Mouse (Mus musculus): Measurements from ENCODE around the gene Aunip. TPM values are rescaled to one million over a fixed set of nuclear protein-coding genes. Genes with fewer than 3 reads are reported as not detected.

Gene Aunip
- polyA plus RNA-seq, 1 experiment from 2014 or later = 1.3 TPM

DNA sequence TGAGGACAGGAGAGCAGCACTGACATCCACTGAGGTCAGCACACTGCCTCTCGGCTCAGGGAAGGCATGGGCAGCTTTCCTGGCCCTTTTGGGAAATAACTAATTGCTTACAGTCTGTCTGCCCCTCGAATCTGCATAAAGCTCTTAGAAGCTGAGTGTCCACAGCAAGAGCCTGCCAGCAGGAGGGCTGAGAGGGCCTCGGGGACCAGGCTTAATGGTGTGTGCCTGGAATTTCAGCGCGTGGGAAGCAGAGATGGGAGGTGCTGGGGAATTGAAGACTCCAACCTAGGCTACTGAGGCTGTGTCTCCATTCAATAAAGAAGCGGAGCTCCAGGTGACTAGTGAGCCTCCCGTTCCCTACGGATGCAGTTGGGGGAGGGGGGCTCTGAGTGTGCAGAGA is 36.6 kb upstream of the Aunip start:
- peaks cover 37% of the 10 kb centered on the region for H3K36me3 ChIP-seq (replicated peaks)
- peaks cover 55% of the 10 kb centered on the region for H3K4me1 ChIP-seq
- H3K27me3 ChIP-seq (replicated peaks) = no peaks in the 10 kb centered on the region
- peak overlapping the region; percentile 14; the same call in 1 of the 2 replicates for H3K4me2 ChIP-seq
- no peaks in the 10 kb centered on the region for H3K9me3 ChIP-seq
- WGBS = 32% methylated on average over 8 of the region's 8 CpGs
- ATAC-seq (replicated peaks) = no peak
- H3K27ac ChIP-seq = peak overlapping the region; percentile 61
- peak overlapping the region; percentile 14; the same call in 1 of the 2 replicates for H3K9ac ChIP-seq
- H3K4me3 ChIP-seq = no peak overlapping the region

DNA sequence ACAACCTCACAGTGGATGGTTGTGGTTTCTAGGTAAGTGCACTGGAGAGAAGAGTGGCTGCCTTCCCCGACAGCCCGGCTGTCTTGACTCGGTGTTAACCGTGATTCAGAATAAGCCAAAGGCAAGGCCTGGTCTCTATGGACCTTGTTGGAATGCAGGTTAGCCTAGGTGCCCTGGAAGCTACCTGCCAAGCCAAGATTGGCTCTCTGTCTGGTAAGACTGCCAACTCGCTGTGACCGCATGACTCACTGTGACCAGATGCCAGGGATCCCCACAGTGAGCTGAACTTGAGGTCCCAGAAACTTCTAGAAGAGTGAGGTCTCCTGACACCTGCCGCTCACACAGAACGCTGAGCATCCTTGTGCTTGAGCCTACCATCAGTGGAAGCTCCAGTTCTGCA is 33.9 kb upstream of the Aunip start:
- Histone ChIP-seq H3K27ac (peak overlapping the region; percentile 51; the same call in 1 of the 2 replicates), H3K9ac (no peak overlapping the region), H3K4me1 (peaks cover 46% of the 10 kb centered on the region), H3K36me3 (replicated peaks) (peaks cover 31% of the 10 kb centered on the region), H3K27me3 (replicated peaks) (no peaks in the 10 kb centered on the region), H3K9me3 (no peaks in the 10 kb centered on the region), H3K4me3 (no peak overlapping the region), H3K4me2 (no peak overlapping the region)
- ATAC-seq (replicated peaks) = 0 out of 2 replicates have a peak, but pooled peaks have one; percentile 7
- WGBS = 89% methylated on average over 8 of the region's 8 CpGs

DNA sequence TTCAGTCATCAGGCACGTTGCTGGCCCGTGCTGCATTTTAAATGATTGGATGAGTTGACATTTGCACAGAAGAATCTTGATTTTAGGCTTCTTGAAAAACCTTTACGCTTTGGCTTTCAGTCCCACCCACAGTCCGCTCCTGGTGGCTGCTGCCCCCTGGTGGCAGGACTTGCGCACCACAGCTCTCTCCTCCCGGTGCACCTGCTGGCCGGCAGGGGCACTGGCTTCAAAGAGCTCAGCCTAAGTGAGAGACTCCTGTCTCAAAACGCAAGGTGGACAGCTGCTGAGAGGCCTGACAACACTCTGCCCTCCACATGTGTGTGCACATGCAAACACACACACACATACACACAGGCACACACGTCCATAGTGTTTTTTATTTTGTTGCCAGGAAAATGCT is 32.8 kb upstream of the Aunip start:
- WGBS = 4% methylated on average over 9 of the region's 9 CpGs
- Histone ChIP-seq H3K4me1 (peaks cover 35% of the 10 kb centered on the region), H3K4me2 (no peak overlapping the region), H3K36me3 (replicated peaks) (peaks cover 20% of the 10 kb centered on the region), H3K27ac (peak overlapping the region; percentile 51), H3K4me3 (no peak overlapping the region), H3K27me3 (replicated peaks) (no peaks in the 10 kb centered on the region), H3K9me3 (no peaks in the 10 kb centered on the region), H3K9ac (no peak overlapping the region)
- ATAC-seq (replicated peaks) = peak; percentile 62

DNA sequence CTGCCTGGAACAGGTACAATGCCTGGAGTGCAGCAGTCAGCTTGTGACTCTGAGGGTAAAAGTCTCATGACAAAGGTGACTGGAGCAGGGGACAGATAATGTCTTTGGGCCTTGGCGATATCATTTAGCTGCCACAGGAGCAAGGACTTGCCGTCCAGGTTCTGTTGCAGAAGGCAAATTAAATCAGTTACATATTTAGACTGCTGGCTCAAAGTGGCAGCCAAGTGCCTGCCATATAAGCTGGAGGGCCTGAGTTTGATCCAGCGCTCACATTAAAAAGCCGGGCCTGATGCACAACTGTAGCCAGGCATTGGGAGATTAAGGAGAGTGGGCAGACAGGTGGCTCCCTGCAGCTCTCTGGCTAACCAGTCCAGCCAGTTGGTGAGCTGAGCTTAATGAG is 31.0 kb upstream of the Aunip start:
- no peak overlapping the region for H3K4me3 ChIP-seq
- H3K4me1 ChIP-seq = peaks cover 27% of the 10 kb centered on the region
- WGBS = 92% methylated on average over 4 of the region's 4 CpGs
- no peak for ATAC-seq (replicated peaks)
- H3K27me3 ChIP-seq (replicated peaks) = no peaks in the 10 kb centered on the region
- H3K9me3 ChIP-seq = no peaks in the 10 kb centered on the region
- H3K4me2 ChIP-seq = no peak overlapping the region
- peaks cover 12% of the 10 kb centered on the region for H3K36me3 ChIP-seq (replicated peaks)
- no peak overlapping the region for H3K9ac ChIP-seq
- no peak overlapping the region for H3K27ac ChIP-seq

DNA sequence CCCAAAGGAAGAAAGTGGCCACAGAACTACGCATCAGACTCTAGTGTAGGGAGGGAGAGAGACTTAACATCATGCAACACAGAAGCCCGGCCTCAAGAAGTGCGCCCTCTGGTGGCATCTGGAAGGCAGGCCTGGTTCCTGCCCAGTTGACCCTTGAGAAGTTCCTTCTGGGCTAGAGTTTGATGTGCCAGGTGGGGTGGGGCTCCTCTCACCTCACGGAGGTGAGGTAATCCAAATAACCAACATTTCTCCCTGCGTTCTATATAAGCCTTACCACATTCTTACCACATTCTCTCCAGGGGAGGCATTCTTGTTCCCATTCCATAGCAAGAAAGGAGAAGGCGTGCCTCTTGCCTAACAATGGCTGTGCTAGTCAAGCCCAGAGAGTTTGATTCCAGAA is 29.9 kb upstream of the Aunip start:
- no peak overlapping the region for H3K4me3 ChIP-seq
- no peaks in the 10 kb centered on the region for H3K9me3 ChIP-seq
- H3K36me3 ChIP-seq (replicated peaks) = peaks cover 2% of the 10 kb centered on the region; the same call in 1 of the 2 replicates
- no peaks in the 10 kb centered on the region for H3K27me3 ChIP-seq (replicated peaks)
- H3K27ac ChIP-seq = no peak overlapping the region
- ATAC-seq (replicated peaks) = no peak
- H3K4me2 ChIP-seq = no peak overlapping the region
- WGBS = 24% methylated on average over 6 of the region's 6 CpGs
- H3K9ac ChIP-seq = no peak overlapping the region
- peaks cover 21% of the 10 kb centered on the region; the same call in 1 of the 2 replicates for H3K4me1 ChIP-seq

DNA sequence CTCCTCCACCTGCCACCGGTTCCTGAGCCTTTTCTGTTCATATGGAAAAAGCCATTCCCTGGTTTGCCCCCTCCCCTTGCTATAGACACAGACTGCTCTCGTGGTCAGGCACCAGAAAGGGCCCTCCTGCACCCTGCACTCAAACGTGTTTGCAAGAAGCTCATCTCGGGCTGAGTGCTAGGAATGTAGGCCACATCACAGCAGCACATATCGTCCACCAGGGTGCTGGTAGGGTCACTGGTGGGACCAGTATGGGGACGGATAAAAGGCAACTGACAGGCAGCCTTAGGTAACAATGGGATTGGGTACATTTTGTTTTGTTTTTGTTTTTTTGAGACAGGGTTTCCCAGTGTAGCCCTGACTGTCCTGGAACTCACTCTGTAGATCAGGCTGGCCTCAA is 29.5 kb upstream of the Aunip start:
- Histone ChIP-seq H3K4me3 (no peak overlapping the region), H3K27me3 (replicated peaks) (no peaks in the 10 kb centered on the region), H3K9me3 (no peaks in the 10 kb centered on the region), H3K36me3 (replicated peaks) (no peaks in the 10 kb centered on the region), H3K9ac (no peak overlapping the region), H3K27ac (no peak overlapping the region), H3K4me1 (peaks cover 21% of the 10 kb centered on the region; the same call in 1 of the 2 replicates), H3K4me2 (no peak overlapping the region)
- ATAC-seq (replicated peaks) = no peak
- 64% methylated on average over 6 of the region's 6 CpGs for WGBS

DNA sequence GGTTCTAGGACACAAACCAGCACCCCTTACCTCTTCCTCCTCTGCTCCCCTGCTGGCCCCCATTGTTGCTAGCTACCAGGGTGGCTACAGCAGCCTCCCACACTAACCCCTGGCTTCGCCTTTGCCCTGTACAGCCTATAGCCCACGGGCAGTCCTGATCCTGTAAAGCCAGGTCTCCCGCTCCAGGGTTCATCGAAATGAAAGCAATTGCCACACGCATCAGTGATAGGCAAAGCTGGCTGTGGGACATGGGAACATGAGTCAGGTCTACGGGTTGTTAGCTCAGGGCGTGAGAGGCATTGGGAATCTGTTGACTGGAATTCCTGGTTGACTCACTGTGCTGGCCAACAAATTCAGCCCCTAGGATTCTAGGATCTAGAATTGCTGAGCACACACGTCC is 28.4 kb upstream of the Aunip start:
- Histone ChIP-seq H3K27ac (no peak overlapping the region), H3K27me3 (replicated peaks) (no peaks in the 10 kb centered on the region), H3K4me2 (no peak overlapping the region), H3K4me3 (no peak overlapping the region), H3K4me1 (peaks cover 21% of the 10 kb centered on the region; the same call in 1 of the 2 replicates), H3K9me3 (no peaks in the 10 kb centered on the region), H3K9ac (no peak overlapping the region), H3K36me3 (replicated peaks) (no peaks in the 10 kb centered on the region)
- no peak for ATAC-seq (replicated peaks)
- 82% methylated on average over 8 of the region's 8 CpGs for WGBS

DNA sequence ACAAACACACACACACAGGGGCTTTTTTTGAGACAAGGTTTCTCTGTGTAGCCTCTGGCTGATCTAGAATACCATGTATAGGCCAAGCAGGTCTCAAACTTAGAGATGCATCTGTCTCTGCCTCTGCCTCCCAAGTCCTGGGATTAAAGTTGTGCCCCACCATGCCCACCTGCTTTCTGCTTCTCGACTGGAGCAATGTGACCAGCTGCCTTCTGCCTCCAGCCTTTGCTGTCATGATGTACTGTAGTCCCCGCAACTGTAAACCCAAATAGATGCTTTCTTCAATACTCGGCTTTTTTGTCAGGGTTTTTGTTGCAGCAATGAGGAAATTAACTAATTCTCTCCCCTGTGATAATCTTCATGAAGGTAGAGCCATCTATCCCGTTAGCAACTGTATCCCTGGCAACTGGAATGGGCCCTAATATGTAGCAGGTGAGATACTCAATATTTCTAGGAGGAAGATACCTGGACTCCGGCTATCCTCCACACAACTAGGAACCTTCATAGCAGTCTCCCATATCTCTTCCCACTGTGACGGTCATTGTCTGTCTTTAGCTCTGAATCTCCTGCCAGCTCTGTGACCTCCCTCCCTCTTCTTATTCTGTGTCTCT is 27.6 kb upstream of the Aunip start:
- no peaks in the 10 kb centered on the region for H3K27me3 ChIP-seq (replicated peaks)
- 59% methylated on average over 6 of the region's 6 CpGs for WGBS
- ATAC-seq (replicated peaks) = no peak
- H3K9me3 ChIP-seq = no peaks in the 10 kb centered on the region
- H3K4me3 ChIP-seq = no peak overlapping the region
- peaks cover 16% of the 10 kb centered on the region; the same call in 1 of the 2 replicates for H3K4me1 ChIP-seq
- H3K36me3 ChIP-seq (replicated peaks) = no peaks in the 10 kb centered on the region
- no peak overlapping the region for H3K9ac ChIP-seq
- H3K27ac ChIP-seq = no peak overlapping the region
- no peak overlapping the region for H3K4me2 ChIP-seq

DNA sequence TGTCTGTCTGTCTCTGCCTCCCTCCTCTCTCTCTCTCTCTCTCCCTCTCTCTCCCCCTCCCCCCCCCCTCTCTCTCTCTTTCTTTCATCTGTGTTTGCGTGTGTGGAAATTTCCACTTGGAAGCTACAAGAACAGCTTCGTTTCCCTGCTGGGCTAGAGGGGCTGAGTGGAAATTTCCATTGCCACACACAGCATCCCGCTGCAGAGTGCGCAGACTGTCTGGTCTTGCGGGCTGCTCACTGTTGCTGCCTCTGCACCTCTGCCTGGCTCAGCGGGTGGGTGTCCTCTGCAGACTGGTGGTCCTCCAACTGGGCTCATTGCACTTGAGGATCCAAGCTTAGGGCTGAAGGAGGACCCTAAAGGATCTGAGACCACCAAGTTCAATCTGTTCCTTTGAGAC is 27.1 kb upstream of the Aunip start:
- WGBS = 44% methylated on average over 6 of the region's 6 CpGs
- Histone ChIP-seq H3K27me3 (replicated peaks) (no peaks in the 10 kb centered on the region), H3K4me3 (no peak overlapping the region), H3K4me2 (no peak overlapping the region), H3K9ac (no peak overlapping the region), H3K4me1 (peaks cover 10% of the 10 kb centered on the region; the same call in 1 of the 2 replicates), H3K27ac (no peak overlapping the region), H3K9me3 (no peaks in the 10 kb centered on the region), H3K36me3 (replicated peaks) (no peaks in the 10 kb centered on the region)
- ATAC-seq (replicated peaks) = no peak; the same call in 1 of the 2 replicates

DNA sequence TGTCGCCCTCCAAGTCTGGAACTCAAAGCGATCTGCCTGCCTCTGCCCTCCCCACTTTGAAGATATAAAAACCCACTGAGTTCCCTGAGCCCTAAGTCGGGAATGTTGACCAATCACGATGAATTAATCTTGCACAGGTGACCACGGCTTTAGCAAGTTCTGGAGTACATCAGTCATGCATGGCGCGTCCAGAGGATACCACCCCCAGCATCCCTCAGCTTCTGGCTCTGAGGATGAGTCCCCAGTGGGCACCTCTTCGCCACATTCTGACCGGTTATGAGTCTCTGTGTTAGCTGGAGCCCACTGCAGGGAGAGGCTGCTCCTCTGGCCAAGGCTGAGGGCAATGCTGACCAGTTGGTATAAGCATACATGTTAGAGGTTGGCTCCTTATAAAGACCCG is 26.6 kb upstream of the Aunip start:
- no peaks in the 10 kb centered on the region for H3K27me3 ChIP-seq (replicated peaks)
- no peak overlapping the region for H3K4me2 ChIP-seq
- no peak overlapping the region for H3K9ac ChIP-seq
- H3K27ac ChIP-seq = no peak overlapping the region
- no peaks in the 10 kb centered on the region for H3K36me3 ChIP-seq (replicated peaks)
- H3K4me3 ChIP-seq = no peak overlapping the region
- 86% methylated on average over 10 of the region's 10 CpGs for WGBS
- H3K4me1 ChIP-seq = peaks cover 7% of the 10 kb centered on the region; the same call in 1 of the 2 replicates
- no peak for ATAC-seq (replicated peaks)
- H3K9me3 ChIP-seq = no peaks in the 10 kb centered on the region

DNA sequence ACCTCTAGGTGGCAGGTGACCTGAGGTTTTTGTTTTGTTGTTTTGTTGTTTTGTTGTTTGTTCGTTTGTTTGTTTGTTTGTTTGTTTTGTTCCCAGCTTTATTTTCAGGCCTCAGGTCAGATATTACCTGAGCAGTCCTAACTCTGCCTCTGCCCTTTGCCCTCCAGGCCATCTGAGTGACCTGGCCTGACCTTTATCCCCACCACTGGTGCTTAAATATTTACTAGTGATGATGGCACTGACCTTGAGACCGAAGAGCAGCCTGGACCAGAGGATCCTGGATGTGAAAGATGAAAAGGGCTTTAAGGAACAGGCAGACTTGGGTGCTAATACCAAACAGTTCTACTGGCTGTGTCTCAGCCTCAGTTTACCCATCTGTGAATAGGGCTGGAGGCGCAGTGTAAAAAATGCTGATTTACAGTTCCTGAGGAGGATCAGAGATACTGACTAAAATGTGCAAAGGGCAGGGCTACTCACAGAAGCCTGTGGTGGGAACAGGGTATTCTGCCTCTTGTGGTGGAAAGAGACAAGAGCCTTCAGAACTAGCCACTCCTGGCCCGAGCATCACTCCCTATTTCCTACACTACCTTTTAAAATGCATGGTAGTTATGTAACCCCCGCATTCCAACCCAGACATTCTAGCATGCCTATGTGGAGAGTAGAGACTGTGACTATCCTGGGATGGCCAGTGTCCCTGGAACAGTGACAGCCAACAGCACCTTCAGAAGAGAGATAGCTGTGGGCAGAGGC is 25.5 kb upstream of the Aunip start:
- no peak overlapping the region for H3K9ac ChIP-seq
- H3K36me3 ChIP-seq (replicated peaks) = no peaks in the 10 kb centered on the region
- no peak for ATAC-seq (replicated peaks)
- H3K4me1 ChIP-seq = peaks cover 7% of the 10 kb centered on the region; the same call in 1 of the 2 replicates
- no peak overlapping the region for H3K4me2 ChIP-seq
- no peak overlapping the region for H3K27ac ChIP-seq
- no peaks in the 10 kb centered on the region for H3K27me3 ChIP-seq (replicated peaks)
- H3K9me3 ChIP-seq = no peaks in the 10 kb centered on the region
- no peak overlapping the region for H3K4me3 ChIP-seq
- 92% methylated on average over 5 of the region's 5 CpGs for WGBS

DNA sequence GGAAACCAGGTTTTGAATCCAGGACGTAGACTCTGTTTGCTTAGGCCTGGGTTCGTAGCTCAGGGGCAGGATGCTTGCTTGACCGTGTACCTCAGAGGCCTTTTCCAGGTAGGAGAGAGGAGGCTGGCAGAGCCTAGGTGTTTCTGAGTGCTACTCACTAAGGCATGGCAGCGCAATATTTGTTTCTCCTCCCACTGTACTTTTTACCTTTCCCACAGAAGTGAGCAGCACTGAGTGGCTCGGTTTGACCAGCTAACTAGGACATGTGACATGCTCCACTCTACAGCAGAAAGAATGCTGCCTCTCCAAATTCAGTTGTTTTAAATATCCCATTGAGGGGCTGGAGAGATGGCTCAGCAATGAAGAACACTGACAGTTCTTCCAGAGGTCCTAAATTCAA is 22.6 kb upstream of the Aunip start:
- H3K27ac ChIP-seq = no peak overlapping the region
- peaks cover 5% of the 10 kb centered on the region; the same call in 1 of the 2 replicates for H3K4me1 ChIP-seq
- ATAC-seq (replicated peaks) = no peak
- H3K9ac ChIP-seq = no peak overlapping the region
- H3K4me3 ChIP-seq = no peak overlapping the region
- no peaks in the 10 kb centered on the region for H3K27me3 ChIP-seq (replicated peaks)
- no peaks in the 10 kb centered on the region for H3K9me3 ChIP-seq
- 96% methylated on average over 5 of the region's 5 CpGs for WGBS
- H3K4me2 ChIP-seq = no peak overlapping the region
- H3K36me3 ChIP-seq (replicated peaks) = no peaks in the 10 kb centered on the region

Data from midbrain, embryonic 15.5 days (tissue).